Mouse (Mus musculus): Measurements from ENCODE around the gene Bsph2.
A peak's percentile ranks its signal among the peaks of the same experiment; 100 is the strongest.

The Bsph2 gene

DNA sequence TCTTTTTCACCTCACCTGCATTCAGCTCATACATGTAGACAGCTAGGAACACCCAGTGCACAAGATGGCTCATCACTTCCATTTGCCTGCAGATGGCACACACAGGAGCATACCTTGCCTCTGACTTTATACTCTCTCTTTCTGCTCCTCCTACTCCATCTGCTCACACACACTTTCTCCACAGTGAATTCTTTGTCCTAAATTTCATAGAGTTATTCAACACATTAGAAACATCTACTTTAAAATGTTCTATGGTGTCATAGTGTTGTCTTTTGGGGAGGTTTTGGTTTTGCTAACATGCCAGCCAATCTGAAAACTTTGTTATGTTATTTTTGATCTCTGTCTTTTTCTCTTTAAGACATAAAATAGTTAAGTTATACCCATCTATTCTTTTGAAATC lies at the start of gene Bsph2:
Gene Bsph2 (minus strand): TSS at position 101 of the 400 bp plus-strand sequence.
- DNase-seq (ENCODE audit: low read depth) = no peak

DNA sequence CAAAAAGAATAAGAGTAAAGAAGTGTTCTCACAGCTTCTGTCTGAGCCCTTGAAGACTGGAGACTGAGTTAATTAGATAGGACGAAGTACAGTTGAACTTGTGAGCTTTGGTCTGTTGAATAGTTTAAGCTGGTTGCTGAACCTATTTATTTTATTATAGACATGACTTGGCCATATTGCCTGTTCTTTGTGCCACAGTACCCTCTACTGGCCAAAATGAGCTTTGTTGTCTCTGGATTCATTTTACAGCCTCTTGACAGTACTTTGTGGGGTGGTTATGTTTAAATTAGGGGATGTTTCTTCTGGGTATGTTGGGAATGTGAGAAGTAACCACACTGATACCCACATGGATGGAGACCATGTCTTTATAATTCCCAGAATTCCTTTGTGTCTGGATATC lies 59.3 kb downstream of the Bsph2 start:
- peak; percentile 63 for DNase-seq (ENCODE audit: low read depth)

All from induced T-regulatory cell, adult 2 months (primary cell).